Mouse (Mus musculus) midbrain, embryonic 16.5 days (tissue): ENCODE data around the gene Thada. TPM values are rescaled to one million over a fixed set of nuclear protein-coding genes. Genes with fewer than 3 reads are reported as not detected.

Experiments
- ATAC-seq: fragments of 200-750 bp; cut with Nextera tagmentation; 2 replicates; pipeline ENCODE4 v1.8.0; 2017; ENCODE audit warnings: moderate TSS enrichment
- H3K27ac ChIP-seq: fragments of 300-500 bp; sonication (generic); 2 replicates; pipeline ENCODE4 v1.5.1; 2014; ENCODE audit warnings: mild to moderate bottlenecking, low read length, mixed read lengths
- H3K27me3 ChIP-seq: fragments of 300-500 bp; sonication (generic); 2 replicates; pipeline ENCODE4 v1.6.1; 2014; ENCODE audit warnings: low read depth, low read length, mixed read lengths; ENCODE audit not compliant: control insufficient read depth, insufficient read depth
- H3K36me3 ChIP-seq: fragments of 300-500 bp; sonication (generic); 2 replicates; pipeline ENCODE4 v1.6.1; 2014; ENCODE audit warnings: mild to moderate bottlenecking, low read length, moderate library complexity, mixed read lengths; ENCODE audit not compliant: control insufficient read depth, insufficient read depth
- H3K4me1 ChIP-seq: fragments of 300-500 bp; sonication (generic); 2 replicates; pipeline ENCODE4 v1.6.1; 2014; ENCODE audit warnings: mild to moderate bottlenecking, low read length, mixed read lengths; ENCODE audit not compliant: control insufficient read depth, insufficient read depth
- H3K4me2 ChIP-seq: fragments of 300-500 bp; sonication (generic); 2 replicates; pipeline ENCODE4 v1.6.1; 2014; ENCODE audit warnings: mild to moderate bottlenecking, low read length, mixed read lengths
- H3K4me3 ChIP-seq: fragments of 300-500 bp; sonication (generic); 2 replicates; pipeline ENCODE4 v1.5.1; 2014; ENCODE audit warnings: low read depth, mild to moderate bottlenecking, low read length, moderate library complexity, mixed read lengths
- H3K9ac ChIP-seq: fragments of 300-500 bp; sonication (generic); 2 replicates; pipeline ENCODE4 v1.6.1; 2014; ENCODE audit warnings: low read depth, low read length, mixed read lengths
- H3K9me3 ChIP-seq: fragments of 300-500 bp; sonication (generic); replicated peaks from 2 replicates; pipeline ENCODE4 v1.6.1; 2014; ENCODE audit warnings: mild to moderate bottlenecking, low read length, mixed read lengths; ENCODE audit not compliant: control insufficient read depth, poor library complexity, severe bottlenecking
- WGBS: fragments of 180-500 bp; shearing (Covaris S2); extraction: QIAGEN DNeasy Blood & Tissue Kit; methylation state at CpG from one replicate; pipeline ENCODE4 v1.1.7; 2014; 5-methylcytosine and 5-hydroxymethylcytosine counted together
- polyA plus RNA-seq: library from polyadenylated mRNA; unstranded; fragments of >200 nt; fragmentation: Nextera tagmentation; extraction: Ambion mirVana; gene quantifications from 2 replicates; pipeline ENCODE4 v1.2.1, GENCODE M21; 2015

Gene Thada
- polyA plus RNA-seq, 1 experiment from 2014 or later = 6.5 TPM

- no peaks in the 10 kb centered on the region for H3K27me3 ChIP-seq
- no peaks in the 10 kb centered on the region for H3K36me3 ChIP-seq
- H3K4me2 ChIP-seq = no peak overlapping the region
- H3K4me3 ChIP-seq = no peak overlapping the region
- H3K9ac ChIP-seq = no peak overlapping the region
- H3K27ac ChIP-seq = no peak overlapping the region
- no peak for ATAC-seq
- no peaks in the 10 kb centered on the region for H3K4me1 ChIP-seq
- H3K9me3 ChIP-seq = no peaks in the 10 kb centered on the region
- 76% methylated on average over 3 of the region's 3 CpGs for WGBS
Observed at GRCm38 (mm10) chr17:84268450-84268849, 197.6 kb downstream of the Thada start.

- H3K4me3 ChIP-seq = no peak overlapping the region
- no peak for ATAC-seq
- no peak overlapping the region for H3K9ac ChIP-seq
- no peak overlapping the region for H3K4me2 ChIP-seq
- WGBS = 93% methylated on average over 6 of the region's 6 CpGs
- H3K27ac ChIP-seq = no peak overlapping the region
- H3K36me3 ChIP-seq = no peaks in the 10 kb centered on the region
- no peaks in the 10 kb centered on the region for H3K9me3 ChIP-seq
- no peaks in the 10 kb centered on the region for H3K4me1 ChIP-seq
- no peaks in the 10 kb centered on the region for H3K27me3 ChIP-seq
Observed at GRCm38 (mm10) chr17:84267456-84268074, 198.4 kb downstream of the Thada start.

GRCm38 (mm10) chr17:84266161-84266948 is 199.7 kb downstream of the Thada start:
- Histone ChIP-seq H3K4me3 (no peak overlapping the region), H3K9me3 (no peaks in the 10 kb centered on the region), H3K36me3 (no peaks in the 10 kb centered on the region), H3K27ac (no peak overlapping the region), H3K9ac (no peak overlapping the region), H3K27me3 (no peaks in the 10 kb centered on the region), H3K4me2 (no peak overlapping the region), H3K4me1 (no peaks in the 10 kb centered on the region)
- ATAC-seq = no peak
- 86% methylated on average over 3 of the region's 3 CpGs for WGBS

GRCm38 (mm10) chr17:84265480-84266130 is 200.4 kb downstream of the Thada start:
- Histone ChIP-seq H3K9me3 (no peaks in the 10 kb centered on the region), H3K4me1 (no peaks in the 10 kb centered on the region), H3K36me3 (no peaks in the 10 kb centered on the region), H3K27me3 (no peaks in the 10 kb centered on the region), H3K27ac (no peak overlapping the region), H3K4me2 (no peak overlapping the region), H3K9ac (no peak overlapping the region), H3K4me3 (no peak overlapping the region)
- no peak for ATAC-seq
- WGBS = 86% methylated on average over 5 of the region's 5 CpGs

GRCm38 (mm10) chr17:84264305-84264704 is 201.7 kb downstream of the Thada start:
- ATAC-seq = no peak
- WGBS = 83% methylated on average over 6 of the region's 6 CpGs
- no peak overlapping the region for H3K4me2 ChIP-seq

GRCm38 (mm10) chr17:84263591-84263990 is 202.4 kb downstream of the Thada start:
- Histone ChIP-seq H3K36me3 (no peaks in the 10 kb centered on the region), H3K4me1 (peaks cover 1% of the 10 kb centered on the region; the same call in 1 of the 2 replicates), H3K27me3 (no peaks in the 10 kb centered on the region), H3K9me3 (no peaks in the 10 kb centered on the region), H3K27ac (no peak overlapping the region), H3K9ac (no peak overlapping the region), H3K4me3 (no peak overlapping the region), H3K4me2 (no peak overlapping the region)
- ATAC-seq = no peak
- 85% methylated on average over 5 of the region's 5 CpGs for WGBS

More at GRCm38 (mm10) chr17:84264305-84264704, 201.7 kb downstream of the Thada start:
- Histone ChIP-seq H3K36me3 (no peaks in the 10 kb centered on the region), H3K4me1 (no peaks in the 10 kb centered on the region), H3K9ac (no peak overlapping the region), H3K27ac (no peak overlapping the region), H3K9me3 (no peaks in the 10 kb centered on the region), H3K4me3 (no peak overlapping the region), H3K27me3 (no peaks in the 10 kb centered on the region)

GRCm38 (mm10) chr17:84262325-84262979 is 203.6 kb downstream of the Thada start:
- no peaks in the 10 kb centered on the region for H3K9me3 ChIP-seq
- no peak overlapping the region for H3K4me3 ChIP-seq
- no peak overlapping the region for H3K9ac ChIP-seq
- ATAC-seq = no peak
- H3K36me3 ChIP-seq = no peaks in the 10 kb centered on the region
- no peak overlapping the region for H3K4me2 ChIP-seq
- H3K27me3 ChIP-seq = no peaks in the 10 kb centered on the region
- H3K27ac ChIP-seq = no peak overlapping the region
- WGBS = 86% methylated on average over 9 of the region's 9 CpGs
- H3K4me1 ChIP-seq = peaks cover 6% of the 10 kb centered on the region; the same call in 1 of the 2 replicates

GRCm38 (mm10) chr17:84261010-84261409 is 205.0 kb downstream of the Thada start:
- Histone ChIP-seq H3K9me3 (no peaks in the 10 kb centered on the region), H3K27ac (no peak overlapping the region), H3K27me3 (no peaks in the 10 kb centered on the region), H3K4me3 (no peak overlapping the region), H3K4me2 (no peak overlapping the region), H3K4me1 (peaks cover 6% of the 10 kb centered on the region; the same call in 1 of the 2 replicates), H3K9ac (no peak overlapping the region), H3K36me3 (no peaks in the 10 kb centered on the region)
- ATAC-seq = no peak
